Mouse (Mus musculus) MEL-GATA-1-ER (cell line): Measurements from ENCODE around the gene Rec114.
A peak's percentile ranks its signal among the peaks of the same experiment; 100 is the strongest.

Experiments
- DNase-seq: peaks from one replicate; pipeline ENCODE4 v3.0.0-alpha.2; 2012; ENCODE audit warnings: low read depth; ENCODE audit errors: extremely low read depth

Rec114 gene

DNA sequence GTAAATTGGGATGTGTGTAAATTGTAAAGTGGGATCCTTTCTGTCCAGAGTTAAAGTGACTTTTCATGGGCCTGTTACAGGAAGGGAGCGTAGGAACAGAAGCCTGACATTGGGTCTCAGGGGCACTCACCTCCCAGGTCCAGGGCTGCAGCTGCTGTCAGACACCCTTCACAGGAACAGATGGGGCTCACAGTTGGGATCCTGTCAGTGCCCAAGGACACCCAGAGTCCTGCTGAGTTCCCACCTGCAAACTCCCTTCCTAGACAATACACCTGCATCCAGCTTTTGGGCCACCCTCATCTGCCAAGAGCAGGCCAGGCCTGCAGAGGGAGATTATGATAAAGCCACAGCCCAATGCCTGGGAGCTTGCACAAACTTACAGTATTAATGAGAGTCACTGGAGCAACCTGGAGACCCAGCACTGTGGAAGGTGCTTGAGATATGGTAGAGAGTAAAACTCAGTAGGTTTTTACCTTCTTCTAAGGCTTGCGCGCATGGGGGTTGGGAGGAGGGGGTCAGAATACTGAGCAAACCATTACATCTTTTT, at the start of gene Rec114:
Rec114 (minus strand) TSS at position 263 of the 547 bp plus-strand sequence.
- no peak for DNase-seq

DNA sequence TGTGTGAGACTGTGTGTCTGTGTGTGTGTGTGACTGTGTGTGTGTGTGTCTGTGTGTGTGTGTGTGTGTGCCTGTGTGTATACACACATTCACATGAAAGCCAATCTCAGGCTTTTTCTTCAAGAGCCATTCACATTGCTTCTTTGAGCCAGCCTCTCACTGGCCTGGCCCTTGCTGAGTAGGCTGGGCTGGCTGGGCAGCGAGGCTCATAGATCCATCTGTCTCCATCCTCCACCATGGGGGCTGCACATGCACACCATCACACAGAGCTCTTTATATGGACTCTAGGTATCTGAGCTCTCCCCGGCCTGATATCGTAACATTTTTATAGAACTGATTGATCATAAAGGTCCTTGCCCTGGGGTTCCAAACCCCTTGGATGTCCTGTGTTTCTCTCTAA, 45.7 kb upstream of the Rec114 start:
- no peak for DNase-seq

DNA sequence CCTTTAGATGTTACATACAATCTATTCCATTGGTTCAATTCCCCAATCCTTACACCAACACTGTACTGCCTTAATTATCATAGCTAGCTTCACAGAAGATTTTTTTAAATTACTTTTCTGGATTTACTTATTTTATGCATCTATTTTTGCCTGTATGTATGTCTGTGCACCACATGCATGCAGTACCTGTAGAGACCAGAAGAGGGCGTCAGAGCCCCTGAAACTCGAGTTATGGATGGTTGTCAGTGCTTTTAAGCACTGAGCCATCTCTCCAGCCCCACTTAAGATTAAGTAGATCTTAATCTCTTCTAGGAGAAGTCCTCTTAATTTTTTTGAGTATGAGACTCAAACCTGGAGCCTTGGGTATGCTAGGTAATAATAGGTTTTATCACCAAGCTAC, 31.6 kb upstream of the Rec114 start:
- DNase-seq, result no peak

DNA sequence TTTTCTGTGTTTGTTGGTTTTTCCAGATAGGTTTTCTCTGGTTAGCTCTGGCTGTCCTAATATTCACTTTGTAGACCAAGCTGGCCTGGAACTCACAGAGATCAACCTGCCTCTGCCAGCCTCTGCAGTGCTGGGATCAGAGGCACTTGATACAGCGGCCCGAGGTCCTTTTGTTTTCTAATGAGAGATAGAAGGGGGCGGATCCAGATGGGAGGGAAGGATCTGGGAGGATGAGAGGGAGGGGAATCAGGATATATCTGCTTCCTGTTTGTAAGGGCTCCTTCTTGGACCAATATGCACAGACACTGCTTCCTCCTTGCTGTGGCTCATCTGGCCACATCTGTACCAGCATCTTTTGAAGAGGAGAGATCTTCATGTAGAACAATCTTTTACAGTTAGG, 31.0 kb upstream of the Rec114 start:
- DNase-seq, result no peak

DNA sequence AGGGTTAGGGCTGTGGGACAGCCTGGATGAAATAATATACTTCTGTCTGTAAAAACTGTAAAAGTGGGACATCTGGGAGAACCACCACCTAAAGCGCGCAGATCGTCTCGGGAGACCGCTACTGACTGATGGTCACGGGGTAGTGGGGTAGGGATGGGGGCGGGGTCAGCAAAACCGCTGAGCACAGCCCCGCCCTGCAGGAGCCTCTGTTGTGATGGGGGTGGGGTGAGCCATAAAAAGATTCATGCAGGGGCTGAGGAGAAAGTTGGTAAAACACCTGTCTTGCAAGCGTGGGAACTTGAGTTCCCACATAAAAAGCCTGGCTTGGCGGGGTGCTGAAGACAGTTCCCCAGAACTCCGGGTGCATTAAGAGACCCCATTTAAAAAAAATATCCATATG, 26.2 kb upstream of the Rec114 start:
- no peak for DNase-seq

DNA sequence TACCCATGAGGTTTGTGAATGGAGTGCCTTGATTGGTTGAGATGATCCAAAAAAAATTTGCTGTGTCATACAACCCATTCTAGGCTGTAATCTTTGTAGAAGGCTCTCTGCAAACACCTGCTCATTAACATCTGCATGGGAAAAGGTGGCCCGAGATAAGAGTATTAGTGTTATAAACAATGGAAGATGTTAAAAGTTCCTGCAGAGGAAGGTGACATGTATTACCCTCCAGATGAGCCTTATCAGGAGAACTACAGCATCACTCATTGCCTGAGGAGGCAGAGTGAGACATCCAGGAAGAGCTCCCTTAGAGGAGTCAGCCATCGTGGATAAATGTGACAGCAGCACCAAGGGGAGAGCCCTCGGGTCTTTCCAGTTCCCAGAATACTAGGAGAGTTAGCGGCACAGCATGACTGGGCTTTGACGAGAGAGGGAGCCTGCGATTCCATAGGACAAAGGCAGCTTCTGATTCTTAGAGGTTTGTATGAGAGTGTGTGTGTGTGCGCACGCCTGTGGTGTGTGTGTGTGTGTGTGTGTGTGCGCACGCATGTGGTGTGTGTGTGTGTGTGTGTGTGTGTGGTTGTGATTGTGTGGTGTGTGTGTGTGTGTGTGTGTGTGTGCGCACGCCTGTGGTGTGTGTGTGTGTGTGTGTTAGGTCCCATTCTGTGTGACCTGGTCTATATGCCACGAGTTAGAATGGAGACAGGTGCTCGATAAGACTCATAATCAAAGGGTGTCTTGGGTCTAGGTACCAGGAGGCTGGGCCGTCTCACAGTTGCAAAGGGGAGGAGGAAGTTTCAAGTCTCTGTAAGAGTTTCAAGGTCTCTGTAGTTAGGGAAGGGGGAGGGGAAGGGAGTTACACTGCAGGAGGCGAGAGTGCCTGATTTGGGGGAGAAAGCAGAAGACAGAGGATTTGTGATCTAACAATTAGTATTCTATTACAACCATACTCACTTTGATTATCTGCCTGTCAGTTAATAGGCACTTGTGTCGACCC, 23.5 kb upstream of the Rec114 start:
- DNase-seq, result peak; percentile 71

DNA sequence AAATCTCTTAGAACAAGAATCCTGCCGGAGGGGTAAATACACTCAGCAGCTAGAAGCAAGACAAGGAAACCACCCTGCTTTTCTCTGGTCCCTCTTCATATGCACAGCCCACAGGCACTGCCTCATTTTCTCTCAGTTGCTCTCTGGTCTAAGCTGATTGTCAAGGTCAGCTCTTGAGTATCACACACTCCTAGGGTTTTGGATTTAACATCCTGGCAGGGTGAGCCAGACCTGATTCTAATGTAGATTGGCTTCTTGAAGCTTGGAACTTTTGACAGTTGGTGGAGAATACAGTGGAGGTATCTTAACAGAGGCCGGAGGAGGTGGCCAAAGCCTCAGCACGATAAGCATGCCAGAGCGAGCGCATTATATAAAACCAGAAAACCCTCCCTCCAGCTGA, 20.6 kb upstream of the Rec114 start:
- no peak for DNase-seq

DNA sequence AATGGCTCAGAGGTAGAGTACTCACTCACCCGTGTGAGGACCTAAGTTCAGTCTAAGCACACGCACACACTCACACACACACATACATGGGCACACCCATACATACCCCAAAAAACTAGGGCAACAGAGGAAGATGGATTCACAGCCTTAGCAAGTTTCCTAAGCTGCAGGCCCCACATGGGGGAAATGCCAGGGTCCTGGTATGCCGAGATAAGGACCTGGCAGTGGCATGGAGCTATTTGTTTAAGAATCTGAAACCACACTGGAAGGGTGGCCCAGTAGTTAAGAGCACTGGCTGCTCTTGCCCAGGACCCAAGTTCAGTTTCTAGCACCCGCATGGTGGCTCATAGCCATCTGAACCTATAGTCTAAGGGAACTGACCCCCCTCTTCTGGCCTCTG, 19.4 kb upstream of the Rec114 start:
- peak; percentile 52 for DNase-seq

DNA sequence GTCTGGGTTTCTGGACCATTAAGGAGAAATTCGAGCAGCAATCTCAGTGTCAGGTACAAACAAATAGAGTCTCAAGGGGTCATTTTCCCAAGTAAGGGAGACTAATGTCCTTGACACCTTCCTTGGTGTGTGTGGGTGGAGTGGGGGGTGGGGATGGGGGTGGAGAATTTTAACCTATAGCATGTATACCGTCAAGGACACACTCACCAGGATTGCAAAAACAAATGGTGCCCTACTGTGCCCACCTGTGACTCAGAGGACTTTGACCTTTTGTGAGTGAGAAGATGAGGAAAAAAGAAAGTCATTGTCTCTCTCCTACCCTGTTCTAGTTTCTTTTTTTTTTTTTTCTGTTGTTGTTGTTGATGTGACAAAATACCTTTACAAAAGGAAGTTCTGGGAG, 18.3 kb upstream of the Rec114 start:
- DNase-seq, result no peak

DNA sequence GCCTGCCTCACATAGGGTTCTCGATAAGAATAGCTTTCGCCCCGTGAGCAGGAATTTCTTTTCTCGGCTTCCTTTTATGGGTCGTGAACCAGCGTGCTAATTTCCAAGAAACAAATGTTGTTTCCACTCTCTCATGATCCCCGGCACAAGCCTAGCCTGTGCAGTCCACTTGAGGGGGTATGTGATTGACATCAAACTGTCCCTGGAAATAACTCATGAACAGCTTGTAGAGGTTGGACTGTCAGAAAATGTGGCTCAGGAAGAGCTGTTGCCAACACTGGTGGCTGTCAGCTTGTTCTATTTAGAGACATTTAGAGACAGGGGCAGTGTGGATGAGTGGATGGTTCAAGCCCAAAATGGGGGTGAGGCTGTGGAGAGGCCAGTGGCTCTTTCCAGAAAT, 15.0 kb upstream of the Rec114 start:
- DNase-seq, result no peak

DNA sequence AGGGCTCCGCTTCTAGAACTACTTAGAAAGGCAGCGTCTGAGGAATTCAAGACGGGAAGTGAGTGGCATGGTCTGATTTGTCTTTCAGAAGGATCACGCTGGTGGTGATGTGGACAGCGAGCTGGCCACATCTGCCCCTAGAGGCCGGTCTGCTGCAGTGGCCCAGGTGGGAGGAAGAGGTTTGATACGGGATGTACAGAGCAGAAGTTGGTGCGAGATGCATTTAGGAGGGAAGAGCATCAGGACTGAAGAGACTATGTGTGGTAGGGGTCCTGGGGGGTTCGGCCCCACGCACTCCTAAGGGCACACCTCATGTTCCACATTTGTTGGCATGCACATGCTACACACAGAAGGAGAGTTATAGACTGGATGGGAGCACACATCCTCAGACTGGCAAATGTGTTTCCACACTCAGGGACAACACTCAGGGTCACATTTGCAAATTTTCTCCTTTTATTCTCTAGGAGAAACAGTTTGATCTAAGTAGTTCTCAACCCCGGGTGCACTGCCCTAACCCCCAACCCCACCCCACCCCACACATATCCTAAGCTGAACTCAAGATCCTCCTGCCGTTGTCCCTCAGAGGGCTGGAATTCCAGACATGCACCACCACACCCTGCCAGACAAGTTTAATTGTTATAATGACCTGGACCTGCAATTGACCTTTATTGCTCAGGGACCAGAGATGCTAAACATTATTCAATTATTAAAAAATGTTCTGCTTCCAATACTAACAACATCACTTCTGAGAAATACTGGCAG, 12.8 kb upstream of the Rec114 start:
- DNase-seq, result no peak

DNA sequence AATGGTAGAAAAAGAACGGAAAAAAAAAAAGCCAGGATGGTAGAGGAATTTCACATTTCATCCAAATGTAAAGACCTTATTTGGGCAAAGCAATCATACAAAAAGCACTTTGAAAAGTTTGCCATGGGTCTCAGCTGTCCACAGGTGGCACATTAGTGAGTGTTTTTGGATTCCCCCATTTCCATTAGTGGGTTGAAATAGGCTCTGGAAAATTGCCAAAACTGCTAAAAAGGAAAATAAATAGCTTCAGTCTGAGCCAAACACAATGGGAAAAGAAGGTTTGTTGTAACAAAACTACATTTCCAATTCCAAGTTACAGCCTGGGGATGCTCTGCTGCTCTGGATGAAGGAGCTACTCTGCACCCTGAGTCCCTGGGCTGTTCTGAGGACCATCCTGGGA, 9.8 kb upstream of the Rec114 start:
- DNase-seq, result no peak

DNA sequence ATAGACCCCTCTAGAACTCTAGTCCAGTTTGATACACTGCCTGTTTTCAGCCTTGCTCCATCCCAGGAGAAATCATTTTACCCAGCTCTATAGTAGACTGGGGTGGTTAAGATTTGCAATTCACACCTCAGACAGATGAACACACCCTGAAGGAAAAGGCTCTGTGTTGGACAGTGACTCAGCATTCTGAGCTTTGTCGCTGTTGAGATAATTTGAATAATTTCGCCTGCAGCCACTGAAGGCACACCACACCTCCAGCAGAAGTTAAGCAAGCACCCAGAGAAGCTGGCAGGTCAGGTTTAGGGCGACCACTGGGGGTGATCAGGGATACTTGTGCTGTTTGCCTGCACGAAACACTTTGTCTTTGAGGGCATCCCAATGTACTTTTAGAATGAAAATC, 4.4 kb upstream of the Rec114 start:
- DNase-seq, result peak; percentile 54

DNA sequence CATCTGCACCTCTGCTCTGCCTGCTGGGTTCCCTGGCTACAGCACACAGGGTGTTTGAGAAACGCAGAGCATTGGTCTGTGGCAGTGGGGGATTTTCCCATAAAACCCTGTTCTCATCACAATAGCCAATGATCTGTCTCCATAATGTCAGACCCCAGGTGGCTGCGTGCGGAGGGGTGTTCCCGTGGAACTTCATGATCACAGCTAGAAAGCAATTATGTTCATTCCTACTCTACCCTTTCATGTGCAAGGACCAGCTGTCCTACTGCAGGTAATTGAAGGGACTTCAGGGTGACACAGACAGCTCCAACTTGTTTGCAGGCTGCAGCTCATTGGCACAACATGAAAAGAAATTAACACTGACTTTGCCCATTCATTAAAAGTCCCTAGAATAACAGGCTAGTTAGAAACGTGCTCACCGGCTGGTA, 3.6 kb upstream of the Rec114 start:
- DNase-seq, result no peak

DNA sequence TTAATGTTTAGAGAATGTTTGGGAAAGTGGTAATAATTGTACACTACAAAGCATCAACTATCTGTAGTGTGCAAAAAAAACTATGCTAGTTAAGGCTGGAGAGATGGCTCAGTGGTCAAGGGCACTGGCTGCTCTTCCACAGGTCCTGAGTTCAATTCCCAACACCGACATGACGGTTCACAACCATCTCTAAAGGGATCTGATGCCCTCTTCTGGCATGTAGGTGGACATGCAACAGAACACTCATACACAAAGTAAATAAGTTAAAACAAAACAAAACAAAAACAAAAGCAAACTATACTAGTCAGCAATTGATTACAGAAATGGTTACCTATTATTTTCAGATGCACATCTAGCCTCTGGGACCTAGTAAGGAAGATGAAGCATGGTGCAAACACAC, 1.1 kb downstream of the Rec114 start:
- DNase-seq, result no peak

DNA sequence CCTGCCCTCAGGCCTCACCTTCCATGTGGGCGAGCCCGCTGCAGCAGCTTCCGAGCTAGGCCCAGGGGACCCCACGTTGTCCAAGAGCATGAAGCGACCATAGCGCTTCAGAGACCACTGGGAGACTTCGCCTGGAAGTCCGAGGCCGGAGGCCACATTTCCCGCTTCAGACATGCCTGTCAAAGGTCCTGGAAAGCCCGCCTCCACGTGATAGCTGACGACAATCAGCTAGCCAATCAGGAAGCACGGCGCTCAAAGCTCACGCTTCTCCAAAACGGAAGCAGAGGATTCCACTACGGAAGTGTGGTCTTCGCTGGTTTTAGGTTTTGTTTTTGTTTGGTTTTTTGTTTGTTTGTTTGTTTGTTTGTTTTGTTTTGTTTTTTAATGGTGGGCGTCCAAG, 2.4 kb downstream of the Rec114 start:
- peak; percentile 85 for DNase-seq

DNA sequence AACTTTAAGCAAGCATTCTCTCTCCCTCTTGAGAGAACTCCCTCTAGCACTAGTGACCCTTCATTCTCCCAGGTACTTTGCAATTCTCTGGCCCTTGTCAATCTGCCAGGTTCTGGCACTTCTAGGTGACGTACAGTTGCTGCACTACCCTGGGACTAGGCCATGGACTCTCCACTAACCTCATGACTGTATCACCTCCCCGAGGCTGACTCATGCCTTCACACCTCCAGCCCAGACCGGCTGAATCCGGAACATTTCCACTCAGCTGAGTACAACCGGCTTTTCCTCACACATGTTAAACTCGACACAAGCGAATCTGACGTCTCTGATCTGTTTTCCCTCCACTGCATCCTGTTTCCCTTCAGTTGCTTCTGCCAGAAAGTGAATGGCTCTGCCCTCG, 4.0 kb downstream of the Rec114 start:
- no peak for DNase-seq

DNA sequence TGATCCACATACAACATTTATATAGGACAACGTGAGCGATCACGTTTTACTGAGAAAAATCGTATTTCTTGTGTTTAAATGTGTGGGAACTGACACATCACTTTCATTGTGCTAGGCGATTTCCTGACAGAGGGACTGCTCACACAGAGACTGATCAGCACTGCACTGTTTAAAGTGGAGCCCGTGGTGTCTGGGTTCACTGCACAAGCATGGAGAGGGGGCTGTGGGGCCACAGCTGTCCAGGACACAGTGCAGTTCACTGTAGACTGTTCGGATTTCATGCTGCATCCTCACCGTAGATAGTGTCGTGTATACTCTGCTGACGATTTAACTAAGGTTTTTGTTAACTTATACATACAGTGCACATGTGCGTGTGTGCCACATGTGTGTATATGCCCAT, 20.6 kb downstream of the Rec114 start:
- DNase-seq, result no peak

DNA sequence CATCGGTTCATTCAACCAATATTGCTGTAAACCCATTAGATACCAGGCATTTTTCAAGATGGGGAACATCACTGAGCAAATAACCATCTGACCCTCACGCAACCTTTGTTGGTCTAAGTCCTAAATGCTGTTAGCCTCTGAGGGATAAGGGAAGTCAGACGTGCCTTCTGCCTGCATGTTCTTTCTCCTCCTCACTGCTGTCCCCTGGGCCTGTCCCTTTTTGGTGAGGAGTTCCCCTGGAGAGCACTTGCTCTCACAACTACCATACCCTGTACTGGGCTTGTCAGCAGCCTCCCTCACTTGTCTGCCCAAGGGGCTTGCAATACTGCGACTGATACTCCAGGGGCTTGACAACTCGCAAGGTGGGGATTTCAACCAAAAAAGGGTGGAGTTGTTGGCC, 21.6 kb downstream of the Rec114 start:
- DNase-seq, result no peak

DNA sequence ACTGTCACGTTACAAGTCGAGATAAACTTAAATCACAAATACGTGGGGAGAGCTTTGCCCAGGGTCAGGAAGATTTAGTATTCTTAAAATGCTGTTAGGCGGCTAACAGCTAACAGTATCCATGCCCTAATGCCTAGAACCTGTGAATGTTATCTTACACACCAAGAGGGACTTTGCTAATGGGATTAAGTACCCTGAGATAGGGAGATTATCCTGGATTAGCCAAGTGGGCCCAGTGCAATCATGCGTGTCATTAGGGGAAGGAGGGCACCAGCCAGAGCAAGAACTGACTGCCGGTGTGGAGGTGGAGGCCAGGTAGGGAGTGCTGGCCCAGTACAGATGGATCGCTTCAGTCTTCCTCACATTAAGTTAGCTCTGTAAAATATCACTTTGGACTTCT, 22.7 kb downstream of the Rec114 start:
- DNase-seq, result no peak

DNA sequence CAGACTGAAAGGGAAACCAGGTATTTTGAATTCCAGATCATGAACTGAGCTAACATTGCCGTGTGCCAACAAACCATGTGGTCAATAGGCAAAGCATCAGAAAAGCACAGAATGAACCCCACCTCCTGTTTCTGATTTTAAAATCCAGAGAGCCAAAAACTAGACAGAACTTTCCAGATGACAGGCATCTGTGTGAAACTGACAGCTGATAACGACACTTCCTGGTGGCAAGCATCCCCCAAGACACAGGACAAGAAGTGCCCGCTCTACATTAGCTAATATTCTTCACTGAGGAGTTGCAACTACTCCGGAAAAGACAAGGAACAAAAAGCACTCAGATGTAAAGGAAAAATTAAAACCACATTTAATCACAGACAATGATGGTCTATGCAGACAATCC, 23.6 kb downstream of the Rec114 start:
- peak; percentile 55 for DNase-seq

DNA sequence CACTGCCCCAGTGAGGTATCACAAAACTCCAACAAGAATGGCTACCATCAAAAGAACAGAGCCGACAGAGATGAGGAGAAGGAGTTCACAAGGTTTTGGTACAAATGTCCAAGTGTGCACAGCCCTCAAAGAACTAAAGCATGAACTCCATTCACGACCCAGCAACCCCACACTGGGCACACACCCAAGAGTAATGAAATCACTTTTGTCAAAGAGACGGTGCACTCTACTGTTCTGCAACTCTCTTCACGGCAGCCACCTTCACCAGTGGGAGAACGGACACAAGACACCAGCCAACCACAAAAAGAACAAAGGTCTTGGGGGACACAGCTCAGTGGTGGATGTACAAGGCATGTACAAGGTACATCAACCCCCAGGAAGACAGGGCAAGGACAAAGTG, 24.3 kb downstream of the Rec114 start:
- DNase-seq, result no peak
